Mouse (Mus musculus): ENCODE measurements around the gene 1700017N19Rik. TPM values are rescaled to one million over a fixed set of nuclear protein-coding genes. Genes with fewer than 3 reads are reported as not detected.

The 1700017N19Rik gene
- total RNA-seq, 2 experiments from 2014 or later = not detected

DNA sequence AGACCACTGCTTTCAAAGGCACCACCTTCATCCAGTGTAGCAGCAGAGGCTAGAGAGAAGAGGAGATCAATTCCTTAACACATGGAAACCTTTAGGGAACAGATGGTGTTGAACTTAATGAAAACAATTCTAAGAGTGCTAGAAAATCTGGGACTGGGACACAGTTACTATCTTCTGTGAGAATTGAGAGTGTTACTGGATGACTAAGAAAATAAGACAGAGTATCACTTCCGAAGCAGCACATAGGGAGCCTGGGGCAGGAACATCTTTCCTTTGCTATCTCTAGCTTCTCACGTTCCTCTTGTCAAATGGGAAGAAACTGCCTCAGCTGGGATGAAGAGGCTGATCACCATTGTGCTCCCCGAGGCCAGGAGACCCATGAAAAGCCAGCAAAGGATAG lies 52.6 kb downstream of the 1700017N19Rik start:
- no peak for DNase-seq (ENCODE audit: extremely low spot score in 1 of 2, low spot score in 2 of 2)
- intact Hi-C loops (cut with DNase I) = no loop called here

DNA sequence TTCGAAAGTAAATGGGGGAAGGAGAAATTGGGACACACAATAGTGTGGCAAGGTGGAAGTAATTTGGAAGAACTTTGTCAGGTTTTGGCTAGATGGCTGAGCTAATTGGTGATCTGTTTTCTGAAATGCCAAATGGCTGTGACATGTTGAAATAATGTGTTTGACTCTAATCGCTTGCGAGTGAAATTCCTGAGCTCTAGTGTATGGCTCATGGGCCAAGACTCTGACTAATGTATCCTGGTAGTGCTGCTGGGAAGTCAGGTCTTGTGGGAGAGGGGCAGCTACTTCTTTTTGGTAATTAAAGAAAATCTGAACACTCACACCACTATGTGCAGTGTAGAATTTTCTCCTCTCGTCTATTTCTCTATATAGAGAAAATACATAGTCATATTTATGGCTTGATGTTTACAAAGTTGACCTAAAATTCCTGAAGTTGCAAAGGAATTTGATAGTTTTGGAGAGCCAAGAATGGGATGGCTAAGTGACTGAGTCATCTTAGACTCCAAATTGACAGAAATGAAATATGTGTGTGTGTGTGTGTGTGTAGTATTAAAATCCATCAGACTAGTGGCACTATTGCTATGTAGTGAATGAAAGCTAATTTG lies 55.1 kb downstream of the 1700017N19Rik start:
- no peak for DNase-seq (ENCODE audit: extremely low spot score in 1 of 2, low spot score in 2 of 2)
- intact Hi-C loops (cut with DNase I) = no loop called here

DNA sequence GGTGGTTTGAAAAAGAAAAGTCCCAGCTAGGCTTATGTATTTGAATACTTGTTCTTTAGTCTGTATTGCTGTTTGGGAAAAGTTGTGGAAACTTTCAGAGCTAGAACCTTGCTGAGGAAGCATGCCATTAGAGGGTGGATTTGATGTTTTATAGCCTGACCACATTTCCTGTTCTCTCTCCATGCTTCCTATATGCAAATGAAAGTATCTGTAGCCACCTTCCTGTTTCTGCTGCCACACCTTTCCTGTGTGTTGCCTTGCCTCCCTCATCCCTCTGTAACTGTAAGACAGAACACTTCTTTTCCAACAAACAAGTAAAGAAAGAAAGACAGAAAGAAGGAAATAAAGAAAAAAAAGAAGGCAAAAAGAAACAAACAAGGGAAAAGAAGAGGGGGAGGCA lies 63.9 kb downstream of the 1700017N19Rik start:
- DNase-seq (ENCODE audit: extremely low spot score in 1 of 2, low spot score in 2 of 2) = no peak
- intact Hi-C loops (cut with DNase I) = no loop called here

DNA sequence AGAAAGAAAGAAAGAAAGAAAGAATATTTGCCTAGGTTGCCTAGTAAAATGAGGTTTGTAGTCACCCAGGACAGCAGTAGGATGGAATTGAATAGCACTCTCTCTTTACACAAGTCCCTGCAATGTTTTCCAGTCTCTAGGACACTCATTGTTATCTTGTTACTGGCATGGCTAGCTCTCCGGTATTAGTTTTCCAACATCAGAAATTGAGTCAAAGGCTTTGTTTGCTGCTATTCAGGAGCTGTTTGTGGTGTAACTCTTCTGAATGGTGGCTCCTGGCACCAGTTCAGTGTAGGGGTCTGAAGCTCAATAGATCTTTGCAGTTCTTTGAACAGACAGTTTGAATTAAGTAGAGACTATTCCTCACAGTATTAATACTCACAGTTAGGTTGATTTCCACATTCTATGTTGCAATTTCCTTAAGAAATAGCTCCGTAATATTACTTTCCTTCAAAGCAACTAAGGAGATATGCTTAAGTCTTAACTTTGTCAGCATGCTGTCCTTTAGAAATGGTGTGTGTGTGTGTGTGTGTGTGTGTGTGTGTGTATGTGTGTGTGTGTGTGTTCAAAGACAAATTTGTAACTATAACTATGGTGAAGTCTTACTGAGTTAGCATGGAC lies 71.8 kb downstream of the 1700017N19Rik start:
- DNase-seq (ENCODE audit: extremely low spot score in 1 of 2, low spot score in 2 of 2) = no peak
- intact Hi-C loops (cut with DNase I) = no loop called here

Other genes starting within 250 kb of the 1700017N19Rik start
- gene Gm4302, start 249.6 kb upstream of the 1700017N19Rik start, total RNA-seq (2021) = not detected
- not detected for gene Gm4303, start 244.5 kb upstream of the 1700017N19Rik start, total RNA-seq (2021)
- gene Gm4305, start 239.4 kb upstream of the 1700017N19Rik start, total RNA-seq (2021) = not detected
- gene Gm4307, start 229.1 kb upstream of the 1700017N19Rik start, total RNA-seq (2021) = not detected
- gene Gm4312, start 207.9 kb upstream of the 1700017N19Rik start, total RNA-seq (2021) = not detected
- gene Tmtc3, start 103.1 kb upstream of the 1700017N19Rik start, total RNA-seq (2021) = 1 to 10 TPM; 9.2 to 10.0 TPM
- 10 to 100 TPM in 1 of 2 experiments, 1 to 10 TPM in 1; 9.9 to 10.7 TPM for gene Cep290, start 102.9 kb upstream of the 1700017N19Rik start, total RNA-seq (2021)
- 10 to 100 TPM; 22.2 to 25.2 TPM for gene 4930430F08Rik, start 61 bp upstream of the 1700017N19Rik start, total RNA-seq (2021)

Measured in left cerebral cortex, postnatal 10 days (tissue).